In genomic region chr10:7041032-7041431, GRCm38 (mm10) we compare ENCODE assay signal across 25 mouse cellular contexts. TPM values are rescaled to one million over a fixed set of nuclear protein-coding genes. Genes with fewer than 3 reads are reported as not detected.
DNase-seq lines count a peak whose midpoint lies in the region; ATAC-seq and TF ChIP-seq lines count a peak whose summit lies in the region.
"Had no signal": no experiment of that assay in that cellular context is flagged by ENCODE, and none has a peak within 500 bp of the region (broad histone marks: within the 10 kb centered on the region; RNA-seq: fewer than 3 reads in every experiment).

No protein-coding gene starts in this region.

- no peak for TF ChIP-seq RAD21 in CH12.LX (IDR thresholded peaks at IDR 0.05; ENCODE audit: low read depth, low read length)

- DNase-seq in CH12.LX (ENCODE audit: extremely low read depth) = peak; percentile 59
- DNase-seq in induced T-regulatory cell, adult 2 months (ENCODE audit: low read depth) = peak; percentile 29
- DNase-seq in ovary, adult 18-20 months (ENCODE audit: low spot score) = no peak
- no peak for DNase-seq in kidney, postnatal 10 days
- no peak for DNase-seq in cerebellum, postnatal 14 days
- DNase-seq: adrenal gland, adult 8-10 months; adrenal gland, postnatal 25 days; cerebellum, adult 11-12 months; cerebellum, adult 8-10 months; cerebellum, postnatal 10 days; forebrain, postnatal 0 days; gastrocnemius, postnatal 10 days; gastrocnemius, postnatal 36 days; heart, adult 11 months had no signal

- no peak overlapping the region for H3K27ac ChIP-seq in CH12.LX (ENCODE audit: insufficient read depth, low read depth)
- H3K27ac ChIP-seq: forebrain, embryonic 10.5 days; forebrain, embryonic 13.5 days; hindbrain, embryonic 12.5 days had no signal

- ATAC-seq in megakaryocyte progenitor cell, adult 5-6 weeks (replicated peaks; ENCODE audit: poor library complexity) = peak; percentile 13
- ATAC-seq: forebrain, embryonic 13.5 days; forebrain, postnatal 0 days; hindbrain, embryonic 16.5 days; intestine, postnatal 0 days had no signal

- H3K36me3 ChIP-seq in CH12.LX (replicated peaks in 1 of 2; ENCODE audit: control insufficient read depth in 1 of 2, insufficient read depth in 1 of 2, low read length in 1 of 2) = no peaks in the 10 kb centered on the region
- H3K36me3 ChIP-seq: forebrain, embryonic 10.5 days; hindbrain, embryonic 12.5 days had no signal

- no peaks in the 10 kb centered on the region for H3K9me3 ChIP-seq in CH12.LX (replicated peaks; ENCODE audit: low read length)
- H3K9me3 ChIP-seq: forebrain, embryonic 10.5 days; forebrain, embryonic 13.5 days; hindbrain, embryonic 12.5 days had no signal

- peaks cover 9 to 35% of the 10 kb centered on the region in 2 experiments for H3K4me1 ChIP-seq in CH12.LX (ENCODE audit: control insufficient read depth in 1 of 2, insufficient read depth in 2 of 2)
- H3K4me1 ChIP-seq: forebrain, embryonic 10.5 days; forebrain, embryonic 13.5 days; hindbrain, embryonic 12.5 days had no signal

- H3K4me3 ChIP-seq in CH12.LX (replicated peaks in 1 of 3; ENCODE audit: low read depth in 2 of 3, low read length in 2 of 3, poor library complexity in 1 of 3) = no peak overlapping the region
- H3K4me3 ChIP-seq: forebrain, embryonic 10.5 days; forebrain, embryonic 13.5 days; hindbrain, embryonic 12.5 days had no signal

- TF ChIP-seq EP300 in CH12.LX (IDR thresholded peaks at IDR 0.05; ENCODE audit: low read length) = peak; percentile 94

- TF ChIP-seq POLR2A in CH12.LX (IDR thresholded peaks at IDR 0.05; ENCODE audit: low read depth, low read length) = no peak

- H3K4me2 ChIP-seq in CH12.LX (ENCODE audit: insufficient read depth, low read depth, poor library complexity, severe bottlenecking) = no peak overlapping the region
- H3K4me2 ChIP-seq: forebrain, embryonic 13.5 days; heart, embryonic 11.5 days; hindbrain, embryonic 12.5 days had no signal

- no peak overlapping the region for H3K9ac ChIP-seq in CH12.LX (ENCODE audit: insufficient read depth, low read depth)
- H3K9ac ChIP-seq: forebrain, embryonic 13.5 days; forebrain, postnatal 0 days; hindbrain, embryonic 12.5 days had no signal

- dilution Hi-C loops in CH12.LX (cut with MboI; ENCODE audit: extremely low pct_ligation_motif_present, extremely low pct_unique_long_range_greater_than_20kb, low sequenced_read_pairs) = no loop called here

- no peaks in the 10 kb centered on the region for H3K79me2 ChIP-seq in CH12.LX (replicated peaks; ENCODE audit: control insufficient read depth, extremely low read depth, insufficient read depth, poor library complexity, severe bottlenecking)

- in situ Hi-C loops in CH12.LX (cut with MboI; ENCODE audit: low pct_ligation_motif_present, low pct_unique_long_range_greater_than_20kb, low sequenced_read_pairs) = no loop called here

- no peak for TF ChIP-seq CTCF in CH12.LX (conservative IDR thresholded peaks at IDR 0.05 in 1 of 2, IDR thresholded peaks at IDR 0.05 in 1 of 2; ENCODE audit: low read depth in 2 of 2, low read length in 2 of 2)

- H3K27me3 ChIP-seq in CH12.LX (replicated peaks) = no peaks in the 10 kb centered on the region
- H3K27me3 ChIP-seq: forebrain, embryonic 13.5 days; hindbrain, embryonic 12.5 days had no signal

TF ChIP-seq in CH12.LX, 34 proteins besides CTCF, POLR2A, EP300 and RAD21:
- TF ChIP-seq RCOR1 (conservative IDR thresholded peaks at IDR 0.05; ENCODE audit: low read depth, low read length) (no peak; the same call in 1 of the 2 replicates), ZKSCAN1 (IDR thresholded peaks at IDR 0.05; ENCODE audit: borderline replicate concordance, low read depth, low read length) (no peak), BHLHE40 (IDR thresholded peaks at IDR 0.05; ENCODE audit: low read depth, low read length) (0 out of 2 replicates have a peak, but pooled peaks have one; percentile 36), USF1 (IDR thresholded peaks at IDR 0.05; ENCODE audit: low read depth, low read length) (no peak), ZMIZ1 (IDR thresholded peaks at IDR 0.05; ENCODE audit: low read depth, low read length) (no peak), ZNF384 (IDR thresholded peaks at IDR 0.05; ENCODE audit: low read depth, low read length) (no peak), MAZ (IDR thresholded peaks at IDR 0.05; ENCODE audit: low read depth, low read length) (no peak), NRF1 (IDR thresholded peaks at IDR 0.05; ENCODE audit: low read depth, low read length) (no peak), POLR2AphosphoS2 (IDR thresholded peaks at IDR 0.05; ENCODE audit: low read depth, low read length) (no peak), ZC3H11A (IDR thresholded peaks at IDR 0.05; ENCODE audit: low read depth, low read length) (no peak), SMC3 (IDR thresholded peaks at IDR 0.05; ENCODE audit: low read depth, low read length) (no peak), ETS1 (conservative IDR thresholded peaks at IDR 0.05; ENCODE audit: low read depth, low read length) (peak; percentile 42; the same call in 1 of the 2 replicates), TCF12 (IDR thresholded peaks at IDR 0.05; ENCODE audit: low read depth, low read length) (no peak), KAT2A (IDR thresholded peaks at IDR 0.05; ENCODE audit: insufficient replicate concordance, low read length) (no peak), UBTF (IDR thresholded peaks at IDR 0.05; ENCODE audit: low read depth, low read length) (no peak), HCFC1 (IDR thresholded peaks at IDR 0.05; ENCODE audit: low read depth, low read length) (no peak), PAX5 (IDR thresholded peaks at IDR 0.05; ENCODE audit: low read length) (no peak), CHD2 (IDR thresholded peaks at IDR 0.05; ENCODE audit: low read length) (no peak), MXI1 (IDR thresholded peaks at IDR 0.05; ENCODE audit: low read depth, low read length) (no peak), SIN3A (IDR thresholded peaks at IDR 0.05; ENCODE audit: low read length) (no peak), TBP (conservative IDR thresholded peaks at IDR 0.05; ENCODE audit: low read depth, low read length) (no peak), IRF4 (IDR thresholded peaks at IDR 0.05; ENCODE audit: low read depth, low read length) (peak; percentile 92), NELFE (IDR thresholded peaks at IDR 0.05; ENCODE audit: low read depth, low read length) (no peak), MYC (IDR thresholded peaks at IDR 0.05; ENCODE audit: low read depth, low read length) (no peak), ELF1 (IDR thresholded peaks at IDR 0.05; ENCODE audit: low read depth, low read length) (no peak), GABPA (IDR thresholded peaks at IDR 0.05; ENCODE audit: insufficient replicate concordance, low read depth, low read length) (no peak), JUN (IDR thresholded peaks at IDR 0.05; ENCODE audit: insufficient read depth, low read depth, low read length) (peak; percentile 90), MEF2A (IDR thresholded peaks at IDR 0.05; ENCODE audit: borderline replicate concordance, low read depth, low read length) (no peak), JUND (conservative IDR thresholded peaks at IDR 0.05; ENCODE audit: low read depth, low read length) (peak; percentile 95), USF2 (conservative IDR thresholded peaks at IDR 0.05; ENCODE audit: low read depth, low read length) (no peak), MAFK (IDR thresholded peaks at IDR 0.05; ENCODE audit: insufficient replicate concordance, low read length) (peak; percentile 82), MAX (IDR thresholded peaks at IDR 0.05; ENCODE audit: low read length) (no peak), E2F4 (IDR thresholded peaks at IDR 0.05; ENCODE audit: insufficient replicate concordance, low read depth, low read length) (no peak), CHD1 (IDR thresholded peaks at IDR 0.05; ENCODE audit: low read depth, low read length) (no peak)

RNA-seq across cellular contexts. Expression of gene Ipcef1, which starts 11.2 kb away (rescaled TPM):
- total RNA-seq in CH12.LX (2012; rRNA removed) (1.7 and 3.0 TPM in 2 replicates), CH12.LX (2014; rRNA removed) (6.8 and 9.1 TPM in 2 replicates)
- 4.1 and 5.0 TPM in 2 replicates for polyA plus RNA-seq in CH12.LX (2012; ENCODE audit: insufficient read length, low read depth)
- 3.6 and 7.5 TPM in 2 replicates for total RNA-seq in megakaryocyte progenitor cell, adult 5-6 weeks (2015)
- total RNA-seq in megakaryocyte progenitor cell, adult 5-6 weeks (2017) = 3.6 and 6.1 TPM in 2 replicates
- total RNA-seq: MEL had no signal
- polyA plus RNA-seq: C2C12; heart, embryonic 14.5 days; intestine, embryonic 14.5 days had no signal

Comparison
In these comparisons a context has a peak if more than half of its experiments do, and no peak if none do; other contexts are left out.
1. DNase-seq: peak in CH12.LX (single experiment) and induced T-regulatory cell, adult 2 months (single experiment); none in ovary, adult 18-20 months (single experiment), kidney, postnatal 10 days (single experiment) and cerebellum, postnatal 14 days (0 of 2).